Mouse (Mus musculus) Patski (cell line): ENCODE results near the gene Mdfic. TPM values are rescaled to one million over a fixed set of nuclear protein-coding genes. Genes with fewer than 3 reads are reported as not detected.

Experiments
- ATAC-seq: fragments of 100-300 bp; one replicate; pipeline ENCODE4 v1.8.0; 2021
- CTCF ChIA-PET: fragments of 350-600 bp; sonication (Branson Sonifier 250); formaldehyde crosslinking; loops from one replicate; lab custom pipeline; 2022; ENCODE audit warnings: inconsistent platforms; lab: Charles Lee
- POLR2A ChIA-PET: fragments of 350-600 bp; sonication (Branson Sonifier 250); formaldehyde crosslinking; loops from one replicate; lab custom pipeline; 2022; ENCODE audit warnings: antibody characterized with exemption, inconsistent platforms; lab: Charles Lee
- DNase-seq: peaks from one replicate; pipeline ENCODE4 v3.0.0-alpha.2; 2011; ENCODE audit warnings: low read depth, low spot score
- H3K27me3 ChIP-seq: fragments of 371-371 bp; one replicate; pipeline ENCODE4 v1.5.1; 2021
- CTCF ChIP-seq: fragments of 100-300 bp; IDR thresholded peaks from one replicate; pipeline ENCODE4 v1.5.1; 2021
- in situ Hi-C: fragments of 300-500 bp; cut with MboI; formaldehyde crosslinking; loops from 3 replicates; pipeline ENCODE4 v1.11.1; 2018; ENCODE audit warnings: low pct_unique_long_range_greater_than_20kb, mixed read lengths
- polyA plus RNA-seq: library from polyadenylated mRNA; unstranded; gene quantifications from one replicate; pipeline ENCODE4 v1.2.3, GENCODE M21; 2021

Mdfic gene
- polyA plus RNA-seq, 1 experiment from 2014 or later: 123 TPM

DNA sequence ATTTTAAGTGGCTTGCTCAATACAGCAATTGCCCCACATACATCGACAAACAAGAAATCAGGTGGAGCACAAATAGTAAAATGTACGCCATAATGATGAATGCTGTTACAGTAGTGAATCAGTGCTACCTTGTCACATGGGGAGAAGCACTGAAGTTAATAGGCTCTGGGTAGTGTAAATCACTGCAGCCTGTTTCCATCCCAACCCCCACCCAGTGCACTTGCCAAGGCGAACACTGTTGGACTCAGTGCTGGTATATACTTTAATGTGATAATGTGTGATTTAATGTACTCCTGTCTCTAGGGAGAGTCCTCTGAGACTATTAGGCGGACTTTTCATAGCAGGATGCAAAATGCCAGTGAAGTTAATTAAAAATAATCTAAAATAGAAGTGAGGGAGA lies 3.8 kb downstream of the Mdfic start:
- TF ChIP-seq CTCF: no peak
- ChIA-PET POLR2A (no interaction called here), CTCF (interaction anchor here (1.4 kb wide), 1 partner anchor 66 kb away, joined by 6 read pairs; no protein-coding TSS in a partner anchor)
- H3K27me3 ChIP-seq: no peaks in the 10 kb centered on the region
- in situ Hi-C loops: no loop called here
- ATAC-seq: no peak
- DNase-seq: no peak

DNA sequence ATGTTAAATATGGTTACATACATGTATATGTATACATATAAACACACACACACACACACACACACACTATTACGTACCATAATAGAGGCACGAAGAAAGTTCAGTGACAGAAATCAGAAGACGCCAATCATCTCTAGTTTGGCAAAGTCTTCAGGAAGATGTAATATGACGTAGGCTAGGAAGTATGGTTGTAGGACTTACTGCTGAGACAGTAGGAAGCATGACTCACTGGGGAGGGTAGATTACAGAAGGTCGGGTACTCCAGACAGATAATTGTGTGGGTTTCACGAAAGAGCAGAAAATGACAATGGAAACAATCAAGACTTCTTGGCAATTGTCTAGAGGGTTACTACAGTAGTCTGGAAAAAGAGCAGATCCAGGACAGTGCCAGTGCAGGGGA lies 6.0 kb downstream of the Mdfic start:
- in situ Hi-C loops: loop anchor here (5.0 to 25.0 kb wide), 3 partner anchors 66 to 1836 kb away; partner anchors contain the start of gene Tes
- POLR2A ChIA-PET: no interaction called here
- H3K27me3 ChIP-seq: no peaks in the 10 kb centered on the region
- ATAC-seq: no peak
- DNase-seq: no peak
- CTCF ChIA-PET: interaction anchor here (1.6 to 10.6 kb wide), 2 partner anchors 63 to 81 kb away, joined by 3 to 51 read pairs; no protein-coding TSS in a partner anchor
- no peak for TF ChIP-seq CTCF

DNA sequence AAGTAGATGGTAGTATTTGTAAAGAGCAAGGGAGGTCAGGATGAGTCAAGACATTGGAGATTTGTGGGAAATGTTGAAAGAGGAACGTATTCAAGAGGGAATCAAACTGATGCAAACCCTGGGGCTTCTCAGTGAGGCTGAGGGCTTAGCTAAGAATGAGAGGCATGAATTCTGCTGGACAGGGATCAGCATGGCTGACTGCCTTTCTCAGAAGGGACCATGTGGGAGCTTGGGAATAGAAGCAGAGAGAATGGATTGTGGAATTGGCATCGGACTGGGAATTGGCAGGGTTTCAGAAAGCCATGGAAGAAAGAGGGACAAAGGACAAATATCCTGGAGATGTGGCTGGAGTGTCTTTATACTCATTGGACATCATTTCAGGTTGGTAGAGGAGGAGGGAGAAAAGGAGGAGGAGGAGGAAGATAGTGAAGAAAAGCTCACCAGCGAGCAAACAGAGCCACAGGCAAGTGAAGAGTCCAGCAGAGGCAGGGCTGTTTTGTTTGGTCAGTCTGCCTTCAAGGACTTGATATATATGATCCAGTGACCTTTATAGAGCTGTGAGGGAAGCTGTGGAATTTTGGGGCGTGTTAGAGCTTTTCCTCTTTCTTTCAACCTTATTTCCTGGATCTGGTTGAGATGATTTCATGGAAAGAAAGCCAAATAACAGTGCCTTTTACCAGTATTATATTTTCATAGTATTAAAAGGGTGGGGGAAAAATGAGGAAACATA lies 7.4 kb downstream of the Mdfic start:
- in situ Hi-C loops: loop anchor here (5.0 to 25.0 kb wide), 3 partner anchors 64 to 1834 kb away; partner anchors contain the start of gene Tes
- TF ChIP-seq CTCF: no peak
- no peaks in the 10 kb centered on the region for H3K27me3 ChIP-seq
- ATAC-seq (peak; percentile 91), DNase-seq (peak; percentile 92)
- POLR2A ChIA-PET: interaction anchor here (0.6 to 2.0 kb wide), 4 partner anchors 67 to 189 kb away, joined by 3 to 7 read pairs (median 4); no protein-coding TSS in a partner anchor
- CTCF ChIA-PET: interaction anchor here (0.8 to 10.6 kb wide), 5 partner anchors 10 to 80 kb away, joined by 3 to 51 read pairs (median 5); no protein-coding TSS in a partner anchor

DNA sequence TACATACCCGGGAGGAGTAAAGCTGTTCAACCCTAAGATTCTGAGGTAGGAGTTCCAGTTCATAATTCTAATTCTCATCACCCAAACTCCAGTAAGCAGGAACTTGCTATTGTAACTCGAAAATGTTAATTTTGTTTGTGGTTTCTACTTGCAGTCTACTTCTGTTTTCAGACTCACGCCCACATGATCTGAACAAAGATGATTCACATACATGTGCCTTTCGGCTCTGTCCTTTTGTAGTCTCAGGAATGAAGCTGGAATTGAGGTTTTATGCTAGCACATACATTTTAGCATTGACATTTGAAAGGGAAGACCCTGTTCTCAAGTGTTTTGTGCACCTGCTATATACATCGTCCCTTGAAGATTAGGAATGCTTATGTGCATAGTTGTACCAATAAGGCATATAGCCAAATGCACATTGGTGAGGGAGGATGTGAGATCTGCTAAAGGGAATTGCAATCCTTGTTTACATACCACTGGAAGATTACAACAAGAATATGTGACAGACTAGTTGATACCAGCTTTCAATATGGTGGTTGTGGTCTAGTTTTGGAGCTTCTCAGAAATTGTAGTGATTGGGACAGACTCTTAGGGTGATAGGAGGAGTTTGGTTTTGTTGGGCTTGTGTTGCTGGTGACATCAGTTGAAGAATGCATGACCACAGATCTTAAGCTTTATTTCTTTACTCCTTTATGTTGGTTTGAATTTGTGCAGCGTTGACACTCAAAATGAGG lies 8.6 kb downstream of the Mdfic start:
- ChIA-PET CTCF (interaction anchor here (1.0 to 10.6 kb wide), 7 partner anchors 9 to 100 kb away, joined by 3 to 51 read pairs (median 3); no protein-coding TSS in a partner anchor), POLR2A (interaction anchor here (0.5 to 2.0 kb wide), 2 partner anchors 66 to 327 kb away, joined by 3 to 7 read pairs; no protein-coding TSS in a partner anchor)
- in situ Hi-C loops: loop anchor here (5.0 to 25.0 kb wide), 3 partner anchors 63 to 1833 kb away; partner anchors contain the start of gene Tes
- no peak for TF ChIP-seq CTCF
- ATAC-seq: peak; percentile 18
- no peak for DNase-seq
- H3K27me3 ChIP-seq: no peaks in the 10 kb centered on the region

DNA sequence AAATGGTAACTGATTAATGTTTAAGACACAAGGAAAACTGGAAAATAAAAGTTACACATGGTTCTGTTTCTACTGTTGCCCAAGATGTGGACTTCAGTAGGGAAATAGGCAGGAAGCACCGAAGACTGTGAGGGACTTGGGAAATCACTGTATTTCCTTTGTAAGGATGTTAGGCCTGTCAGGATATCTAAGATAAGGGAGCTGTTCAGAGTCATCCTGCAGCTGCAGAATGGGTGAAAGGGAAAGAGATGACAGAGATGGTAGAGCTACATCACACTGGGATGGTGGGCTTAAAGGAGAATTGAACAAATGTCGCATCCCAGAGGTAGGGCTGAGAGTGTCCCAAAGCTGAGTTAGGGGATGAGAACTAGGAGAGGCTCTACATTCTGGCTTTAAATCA lies 9.8 kb downstream of the Mdfic start:
- in situ Hi-C loops: loop anchor here (25.0 kb wide), 2 partner anchors 1332 to 1832 kb away; partner anchors contain the start of gene Tes
- ChIA-PET CTCF (interaction anchor here (1.0 to 10.6 kb wide), 8 partner anchors 8 to 98 kb away, joined by 3 to 51 read pairs (median 4); no protein-coding TSS in a partner anchor), POLR2A (interaction anchor here (0.8 to 1.2 kb wide), 3 partner anchors 25 to 47 kb away, joined by 3 to 4 read pairs (median 3); no protein-coding TSS in a partner anchor)
- ATAC-seq (no peak), DNase-seq (no peak)
- H3K27me3 ChIP-seq: no peaks in the 10 kb centered on the region
- TF ChIP-seq CTCF: no peak

DNA sequence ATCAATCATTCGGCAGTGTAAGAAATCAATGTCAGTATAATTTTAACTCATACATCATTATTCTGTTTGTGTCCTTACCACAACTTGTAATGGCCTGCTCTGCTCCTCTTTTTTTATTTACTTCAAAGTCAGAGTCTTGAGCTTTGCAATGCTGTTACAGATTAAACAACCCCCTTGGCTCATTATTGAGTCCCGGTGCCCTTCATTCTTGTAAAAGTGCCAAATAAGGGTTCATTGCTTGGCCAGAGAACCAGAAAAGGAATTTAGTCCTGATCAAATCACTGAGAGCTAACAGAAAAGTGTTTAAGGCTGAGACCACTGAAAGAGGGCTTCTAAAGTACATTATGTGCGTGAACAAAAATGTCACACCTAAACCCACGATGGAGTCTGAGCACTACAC lies 10.2 kb downstream of the Mdfic start:
- ChIA-PET CTCF (interaction anchor here (1.0 to 10.6 kb wide), 7 partner anchors 9 to 100 kb away, joined by 3 to 51 read pairs (median 3); no protein-coding TSS in a partner anchor), POLR2A (interaction anchor here (0.7 to 1.2 kb wide), 4 partner anchors 25 to 46 kb away, joined by 3 to 5 read pairs (median 4); no protein-coding TSS in a partner anchor)
- TF ChIP-seq CTCF: no peak
- in situ Hi-C loops: loop anchor here (25.0 kb wide), 2 partner anchors 1332 to 1832 kb away; partner anchors contain the start of gene Tes
- ATAC-seq (peak; percentile 6), DNase-seq (no peak)
- no peaks in the 10 kb centered on the region for H3K27me3 ChIP-seq

DNA sequence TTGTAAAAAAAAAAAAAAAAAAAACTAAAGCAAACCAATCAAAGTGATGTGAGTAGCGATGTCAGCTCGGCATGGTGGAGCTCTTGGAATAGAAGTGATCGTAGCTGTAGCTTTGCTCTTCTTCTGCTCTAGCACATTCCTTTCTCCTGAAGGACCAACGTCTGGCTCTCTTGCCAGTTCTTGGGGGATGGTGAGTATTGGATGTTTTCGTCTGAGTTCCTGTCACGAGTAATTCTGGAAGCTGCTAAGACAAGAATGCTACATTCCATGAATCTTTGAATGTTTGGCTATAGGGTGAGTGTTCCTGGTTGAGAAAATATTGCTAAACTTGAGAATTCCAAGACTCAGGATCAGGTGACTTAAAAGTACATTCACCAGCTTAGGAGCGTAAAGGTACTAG lies 11.0 kb downstream of the Mdfic start:
- POLR2A ChIA-PET: interaction anchor here (0.6 to 1.2 kb wide), 4 partner anchors 12 to 850 kb away, joined by 3 to 5 read pairs (median 3); no protein-coding TSS in a partner anchor
- DNase-seq: no peak
- H3K27me3 ChIP-seq: no peaks in the 10 kb centered on the region
- ATAC-seq: peak; percentile 9
- CTCF ChIA-PET: interaction anchor here (0.7 to 10.6 kb wide), 6 partner anchors 8 to 177 kb away, joined by 3 to 51 read pairs (median 4); no protein-coding TSS in a partner anchor
- TF ChIP-seq CTCF: no peak
- in situ Hi-C loops: loop anchor here (25.0 kb wide), 2 partner anchors 1331 to 1831 kb away; partner anchors contain the start of gene Tes

DNA sequence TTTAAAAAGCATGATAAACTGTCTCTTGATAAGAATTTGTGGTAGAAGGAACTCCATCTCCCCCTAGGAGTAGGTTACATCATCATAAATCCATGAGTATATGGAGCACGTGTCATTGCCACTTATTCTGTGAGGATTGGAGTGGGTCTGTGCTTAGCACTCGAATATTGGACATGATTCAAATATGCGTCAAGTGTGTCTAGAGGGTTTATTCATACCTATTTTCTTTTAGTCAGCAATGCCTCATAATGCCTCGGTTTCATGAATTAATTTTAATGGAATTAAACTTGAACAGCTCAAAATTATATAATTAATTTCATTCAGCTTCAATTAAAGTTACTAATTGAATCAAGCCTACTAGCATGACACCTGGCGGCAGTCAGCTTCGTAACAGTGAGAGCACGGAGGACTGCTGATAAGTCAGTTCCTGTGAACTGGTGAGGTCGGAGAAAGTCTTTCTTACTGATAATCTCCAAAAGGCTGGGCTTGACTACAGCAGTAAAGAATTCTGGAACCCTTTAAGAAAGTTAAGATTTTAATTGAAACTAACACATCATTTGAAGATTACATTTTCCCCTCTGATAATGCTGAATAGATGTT lies 17.0 kb downstream of the Mdfic start:
- no peaks in the 10 kb centered on the region for H3K27me3 ChIP-seq
- no peak for ATAC-seq
- no peak for DNase-seq
- in situ Hi-C loops: loop anchor here (25.0 kb wide), 2 partner anchors 1325 to 1825 kb away; partner anchors contain the start of gene Tes
- CTCF ChIA-PET: interaction anchor here (1.6 to 3.4 kb wide), 2 partner anchors 9 to 12 kb away, joined by 10 to 19 read pairs; no protein-coding TSS in a partner anchor
- POLR2A ChIA-PET: interaction anchor here (1.1 kb wide), 1 partner anchor 12 kb away, joined by 3 read pairs; no protein-coding TSS in a partner anchor
- TF ChIP-seq CTCF: no peak

DNA sequence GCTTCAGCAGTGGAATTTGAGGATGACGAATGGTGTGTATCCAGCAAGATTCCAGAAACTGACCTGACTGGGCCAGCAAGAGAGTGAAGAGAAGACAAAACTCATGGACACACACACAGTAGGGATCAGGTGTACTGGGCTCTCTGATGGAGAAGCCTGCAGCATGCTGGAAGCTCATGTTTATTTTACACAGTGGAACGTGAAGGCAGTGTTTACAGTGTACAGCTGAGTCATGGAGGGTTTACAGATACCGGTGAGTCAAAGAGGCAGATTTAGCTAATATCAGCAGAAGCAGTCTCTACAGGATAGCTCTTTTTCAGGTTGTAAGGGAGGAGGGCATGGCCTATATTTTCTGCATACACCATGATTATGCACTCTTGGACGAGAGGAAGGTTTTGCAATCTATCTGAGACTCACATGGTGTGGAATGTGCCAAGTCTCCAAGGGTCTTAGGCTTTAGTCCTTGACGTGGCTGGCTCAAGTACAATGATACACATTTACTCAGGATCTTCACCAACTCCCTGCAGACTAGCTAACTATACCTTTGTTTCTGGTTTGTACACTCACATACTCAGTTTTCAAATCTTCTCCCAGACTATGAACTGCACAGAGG lies 18.0 kb downstream of the Mdfic start:
- in situ Hi-C loops: loop anchor here (25.0 kb wide), 2 partner anchors 1324 to 1824 kb away; partner anchors contain the start of gene Tes
- no peak for TF ChIP-seq CTCF
- CTCF ChIA-PET: interaction anchor here (1.0 to 3.4 kb wide), 5 partner anchors 10 to 52 kb away, joined by 3 to 19 read pairs (median 4); no protein-coding TSS in a partner anchor
- peak; percentile 90 for ATAC-seq
- POLR2A ChIA-PET: no interaction called here
- DNase-seq: no peak
- H3K27me3 ChIP-seq: no peaks in the 10 kb centered on the region
